In the genomic region with DNA sequence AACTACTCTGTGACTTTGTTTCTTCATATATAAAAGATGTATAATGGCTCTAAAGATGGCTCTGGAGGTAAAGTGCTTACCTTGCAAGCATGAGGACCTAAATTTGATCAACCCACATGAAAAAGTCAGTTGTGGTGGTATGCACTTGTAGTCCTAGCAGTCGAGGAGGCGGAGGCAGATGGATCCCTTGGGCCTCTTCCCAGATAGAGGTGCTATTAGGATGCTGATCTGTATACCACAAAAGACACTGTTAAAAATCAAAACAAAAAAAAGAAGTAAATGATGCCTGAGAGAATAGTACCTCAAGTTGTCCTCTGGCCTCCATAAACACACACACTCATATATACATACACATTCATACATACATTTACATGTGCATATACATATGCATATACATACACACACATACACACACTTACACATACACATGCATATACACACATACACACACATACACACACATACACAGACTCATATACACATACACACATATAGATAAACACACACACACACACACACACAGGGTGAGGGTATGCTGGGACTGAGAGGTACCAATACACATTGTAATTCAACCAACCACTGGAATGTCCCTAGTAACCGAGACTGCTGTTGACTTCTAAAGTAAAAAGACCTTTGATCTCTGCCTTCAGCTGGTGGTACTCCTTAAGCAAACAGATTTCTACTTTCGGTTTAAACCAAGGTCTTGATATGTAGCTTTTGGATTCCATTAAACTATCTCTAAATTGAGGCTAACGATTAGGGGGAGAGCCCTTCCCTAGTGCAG, we compare ENCODE assay signal across 20 mouse cellular contexts.
DNase-seq lines count a peak whose midpoint lies in the region; ATAC-seq lines count a peak whose summit lies in the region.
"Had no signal": no experiment of that assay in that cellular context is flagged by ENCODE, and none has a peak within 500 bp of the region (broad histone marks: within the 10 kb centered on the region; RNA-seq: fewer than 3 reads in every experiment).

No protein-coding gene starts in this region.

- intact Hi-C loops in heart, postnatal 14 days (cut with DNase I): no loop called here

- no peak overlapping the region for H3K27ac ChIP-seq in heart, embryonic 16.5 days (ENCODE audit: low read length)
- no peak overlapping the region for H3K27ac ChIP-seq in intestine, embryonic 15.5 days
- no peak overlapping the region for H3K27ac ChIP-seq in liver, embryonic 16.5 days (ENCODE audit: low read length)
- H3K27ac ChIP-seq: embryonic facial prominence, embryonic 10.5 days; hindbrain, embryonic 10.5 days; macrophage; neural tube, embryonic 13.5 days had no signal

- 72% methylated on average over 5 of the region's 5 CpGs for WGBS in heart, embryonic 16.5 days
- WGBS in intestine, embryonic 15.5 days: 63% methylated on average over 5 of the region's 5 CpGs
- WGBS in liver, embryonic 16.5 days (ENCODE audit: insufficient replicate concordance): 52% methylated on average over 5 of the region's 5 CpGs

- no peak overlapping the region for H3K9ac ChIP-seq in heart, embryonic 16.5 days (ENCODE audit: low read length)
- H3K9ac ChIP-seq in intestine, embryonic 15.5 days: no peak overlapping the region
- no peak overlapping the region for H3K9ac ChIP-seq in liver, embryonic 16.5 days (ENCODE audit: low read depth, low read length)
- H3K9ac ChIP-seq: forebrain, postnatal 0 days; neural tube, embryonic 13.5 days had no signal

- 0 out of 2 replicates have a peak, but pooled peaks have one; percentile 15 for ATAC-seq in heart, embryonic 16.5 days (replicated peaks; ENCODE audit: extremely low read depth, insufficient read depth, low FRiP score)
- peak; percentile 89 for ATAC-seq in intestine, embryonic 15.5 days
- peak; percentile 71 for ATAC-seq in liver, embryonic 16.5 days (ENCODE audit: low read depth)
- ATAC-seq: forebrain, postnatal 0 days had no signal

- no peak for DNase-seq in heart, postnatal 14 days
- DNase-seq in CD4-positive helper T cell, adult 2 months (ENCODE audit: low read depth, low spot score): peak; percentile 76
- DNase-seq in ovary, adult 18-20 months (ENCODE audit: low spot score): no peak
- no peak for DNase-seq in adrenal gland, adult (ENCODE audit: inconsistent age in 2 of 2, low spot score in 1 of 2)
- DNase-seq in spleen, postnatal 36 days (ENCODE audit: low spot score in 2 of 2): no peak
- DNase-seq: adrenal gland, postnatal 14 days; forebrain, postnatal 0 days; gastrocnemius, postnatal 14 days; kidney, postnatal 14 days; lung, adult 18-20 months; midbrain, embryonic 14.5 days; thymus, postnatal 36 days had no signal

- H3K9me3 ChIP-seq in heart, embryonic 16.5 days (replicated peaks; ENCODE audit: control insufficient read depth, low read length): no peaks in the 10 kb centered on the region
- H3K9me3 ChIP-seq in intestine, embryonic 15.5 days: no peaks in the 10 kb centered on the region
- no peaks in the 10 kb centered on the region for H3K9me3 ChIP-seq in liver, embryonic 16.5 days (replicated peaks; ENCODE audit: control insufficient read depth, low read length)
- H3K9me3 ChIP-seq: embryonic facial prominence, embryonic 10.5 days; hindbrain, embryonic 10.5 days; neural tube, embryonic 13.5 days had no signal

- no peaks in the 10 kb centered on the region for H3K27me3 ChIP-seq in heart, embryonic 16.5 days (ENCODE audit: control insufficient read depth, insufficient read depth, low read length)
- H3K27me3 ChIP-seq in intestine, embryonic 15.5 days (replicated peaks): no peaks in the 10 kb centered on the region
- no peaks in the 10 kb centered on the region for H3K27me3 ChIP-seq in liver, embryonic 16.5 days (ENCODE audit: control insufficient read depth, insufficient read depth, low read depth, low read length)
- H3K27me3 ChIP-seq: neural tube, embryonic 13.5 days had no signal

- no peak overlapping the region for H3K4me3 ChIP-seq in heart, embryonic 16.5 days (ENCODE audit: low read length)
- H3K4me3 ChIP-seq in intestine, embryonic 15.5 days (replicated peaks): no peak overlapping the region
- H3K4me3 ChIP-seq in liver, embryonic 16.5 days (ENCODE audit: low read depth, low read length): no peak overlapping the region
- H3K4me3 ChIP-seq: embryonic facial prominence, embryonic 10.5 days; hindbrain, embryonic 10.5 days; neural tube, embryonic 13.5 days had no signal

- peaks cover 65% of the 10 kb centered on the region for H3K36me3 ChIP-seq in heart, embryonic 16.5 days (ENCODE audit: control insufficient read depth, insufficient read depth)
- no peaks in the 10 kb centered on the region for H3K36me3 ChIP-seq in intestine, embryonic 15.5 days
- H3K36me3 ChIP-seq in liver, embryonic 16.5 days (ENCODE audit: control insufficient read depth, insufficient read depth): no peaks in the 10 kb centered on the region

- H3K4me2 ChIP-seq in heart, embryonic 16.5 days (ENCODE audit: low read depth, low read length): no peak overlapping the region
- no peak overlapping the region for H3K4me2 ChIP-seq in intestine, embryonic 15.5 days (replicated peaks)
- no peak overlapping the region for H3K4me2 ChIP-seq in liver, embryonic 16.5 days (ENCODE audit: low read depth, low read length)
- H3K4me2 ChIP-seq: heart, embryonic 11.5 days; neural tube, embryonic 13.5 days had no signal

- peaks cover 17% of the 10 kb centered on the region for H3K4me1 ChIP-seq in heart, embryonic 16.5 days (ENCODE audit: control insufficient read depth, insufficient read depth, low read length)
- H3K4me1 ChIP-seq in intestine, embryonic 15.5 days (replicated peaks): no peaks in the 10 kb centered on the region
- no peaks in the 10 kb centered on the region for H3K4me1 ChIP-seq in liver, embryonic 16.5 days (ENCODE audit: control insufficient read depth, low read depth, low read length)
- H3K4me1 ChIP-seq: neural tube, embryonic 13.5 days had no signal

Comparison
In these comparisons a context has a peak if more than half of its experiments do, and no peak if none do; other contexts are left out.
1. ATAC-seq: peak in every context shown above with its lines; median percentile 89 in intestine, embryonic 15.5 days; 71 in liver, embryonic 16.5 days; 15 in heart, embryonic 16.5 days.